Mouse (Mus musculus) ZHBTc4 (cell line): ENCODE results near the gene Dgcr6.

Experiments used
- DNase-seq: peaks from one replicate; pipeline ENCODE4 v3.0.0-alpha.2; 2011; ENCODE audit warnings: low read depth, low spot score

Dgcr6 gene

GRCm38 (mm10) chr16:18052731-18053202 is at the start of gene Dgcr6:
Gene Dgcr6 (plus strand): TSS chr16:18052860.
- DNase-seq: peak; percentile 92

- DNase-seq: no peak
These were observed 48.1 kb upstream of the Dgcr6 start for GRCm38 (mm10) chr16:18004589-18004988.

- peak; percentile 82 for DNase-seq
These were observed 45.6 kb upstream of the Dgcr6 start for GRCm38 (mm10) chr16:18007083-18007482.

GRCm38 (mm10) chr16:18011101-18011500 is 41.6 kb upstream of the Dgcr6 start:
- DNase-seq: peak; percentile 85

- peak; percentile 74 for DNase-seq
These were observed 36.2 kb upstream of the Dgcr6 start for GRCm38 (mm10) chr16:18016482-18016881.

- no peak for DNase-seq
These were observed 29.7 kb upstream of the Dgcr6 start for GRCm38 (mm10) chr16:18022780-18023557.

GRCm38 (mm10) chr16:18027371-18027770 is 25.3 kb upstream of the Dgcr6 start:
- DNase-seq: no peak

- peak; percentile 35 for DNase-seq
These were observed 20.9 kb upstream of the Dgcr6 start for GRCm38 (mm10) chr16:18031752-18032151.

GRCm38 (mm10) chr16:18033289-18033688 is 19.4 kb upstream of the Dgcr6 start:
- no peak for DNase-seq

- DNase-seq: no peak
These were observed 18.4 kb upstream of the Dgcr6 start for GRCm38 (mm10) chr16:18034286-18034685.

GRCm38 (mm10) chr16:18036425-18036955 is 16.2 kb upstream of the Dgcr6 start:
- peak; percentile 97 for DNase-seq

- peak; percentile 17 for DNase-seq
These were observed 15.6 kb upstream of the Dgcr6 start for GRCm38 (mm10) chr16:18037025-18037424.

- no peak for DNase-seq
These were observed 7.7 kb upstream of the Dgcr6 start for GRCm38 (mm10) chr16:18044991-18045390.

- DNase-seq: peak; percentile 81
These were observed 5.0 kb upstream of the Dgcr6 start for GRCm38 (mm10) chr16:18047660-18048059.

- DNase-seq: no peak
These were observed 4.6 kb upstream of the Dgcr6 start for GRCm38 (mm10) chr16:18048071-18048470.

- DNase-seq: no peak
These were observed 338 bp upstream of the Dgcr6 start for GRCm38 (mm10) chr16:18052322-18052721.

GRCm38 (mm10) chr16:18056215-18056614 is 3.6 kb downstream of the Dgcr6 start:
- DNase-seq: no peak

GRCm38 (mm10) chr16:18058331-18058731 is 5.7 kb downstream of the Dgcr6 start:
- DNase-seq: no peak

- DNase-seq: no peak
These were observed 6.6 kb downstream of the Dgcr6 start for GRCm38 (mm10) chr16:18059243-18059642.

GRCm38 (mm10) chr16:18061201-18061600 is 8.5 kb downstream of the Dgcr6 start:
- no peak for DNase-seq

GRCm38 (mm10) chr16:18066060-18067009 is 13.7 kb downstream of the Dgcr6 start:
- DNase-seq: peak; percentile 96
